Mouse (Mus musculus) CH12.LX (cell line): Measurements from ENCODE around the gene Wnt10b. TPM values are rescaled to one million over a fixed set of nuclear protein-coding genes. Genes with fewer than 3 reads are reported as not detected.

Experiments
- DNase-seq: peaks from one replicate; pipeline ENCODE4 v3.0.0-alpha.2; 2013; ENCODE audit errors: extremely low read depth
- H3K27ac ChIP-seq: 2 replicates; pipeline ENCODE4 v1.5.1; 2012; ENCODE audit warnings: low read depth, mild to moderate bottlenecking, control low read depth, moderate library complexity; ENCODE audit not compliant: insufficient read depth
- H3K27me3 ChIP-seq: replicated peaks from 2 replicates; pipeline ENCODE3; 2012; ENCODE audit warnings: inconsistent platforms
- H3K36me3 ChIP-seq, 2 experiments: replicated peaks in 1 of 2; 2 replicates each; pipeline versions ENCODE3 to v1.6.1; 2012; ENCODE audit warnings: inconsistent platforms in 1 of 2, low read length in 1 of 2, mild to moderate bottlenecking in 1 of 2, mixed read lengths in 1 of 2, moderate library complexity in 1 of 2; ENCODE audit not compliant: control insufficient read depth in 1 of 2, insufficient read depth in 1 of 2
- H3K4me1 ChIP-seq, 2 experiments: 2 replicates each; pipeline ENCODE4 v1.6.1; 2012; ENCODE audit warnings: inconsistent platforms in 1 of 2, moderate library complexity in 1 of 2; ENCODE audit not compliant: insufficient read depth in 2 of 2, control insufficient read depth in 1 of 2
- H3K4me2 ChIP-seq: 2 replicates; pipeline ENCODE4 v1.6.1; 2012; ENCODE audit warnings: low read depth, mild to moderate bottlenecking, control low read depth; ENCODE audit not compliant: poor library complexity, insufficient read depth, severe bottlenecking
- H3K4me3 ChIP-seq, 3 experiments: fragments of 150-350 bp in 1 of 3; sonication (generic) in 1 of 3; replicated peaks in 1 of 3; 2 replicates each; pipeline versions ENCODE3 to v1.5.1; 2011 to 2012; ENCODE audit warnings: low read depth in 2 of 3, low read length in 2 of 3, mild to moderate bottlenecking in 2 of 3, moderate library complexity in 2 of 3, control low read depth in 1 of 3, improper control_type of control experiment in 1 of 3, inconsistent platforms in 1 of 3, mixed read lengths in 1 of 3; ENCODE audit not compliant: poor library complexity in 1 of 3
- H3K79me2 ChIP-seq: replicated peaks from 2 replicates; pipeline ENCODE4 v1.6.1; 2012; ENCODE audit warnings: mild to moderate bottlenecking, moderate library complexity; ENCODE audit not compliant: control insufficient read depth, poor library complexity, insufficient read depth, severe bottlenecking; ENCODE audit errors: extremely low read depth
- H3K9ac ChIP-seq: 2 replicates; pipeline ENCODE4 v1.6.1; 2012; ENCODE audit warnings: low read depth, mild to moderate bottlenecking, control low read depth, moderate library complexity; ENCODE audit not compliant: insufficient read depth
- H3K9me3 ChIP-seq: replicated peaks from 2 replicates; pipeline ENCODE3; 2012; ENCODE audit warnings: low read length, inconsistent platforms, mixed read lengths
- BHLHE40 ChIP-seq: IDR thresholded peaks from 2 replicates; pipeline ENCODE4 v1.6.1; 2011; ENCODE audit warnings: mild to moderate bottlenecking, low read depth, low read length, improper control_type of control experiment
- CHD1 ChIP-seq: IDR thresholded peaks from 2 replicates; pipeline ENCODE4 v1.6.1; 2012; ENCODE audit warnings: low read depth, low read length, improper control_type of control experiment, inconsistent platforms
- CHD2 ChIP-seq: IDR thresholded peaks from 2 replicates; pipeline ENCODE4 v1.6.1; 2011; ENCODE audit warnings: low read length, improper control_type of control experiment
- CTCF ChIP-seq, 2 experiments: IDR thresholded peaks in 1 of 2; conservative IDR thresholded peaks in 1 of 2; 2 replicates each; pipeline ENCODE4 v1.5.1; 2011 to 2012; ENCODE audit warnings: low read depth in 2 of 2, low read length in 2 of 2, improper control_type of control experiment in 1 of 2, inconsistent platforms in 1 of 2, mild to moderate bottlenecking in 1 of 2, moderate library complexity in 1 of 2
- E2F4 ChIP-seq: IDR thresholded peaks from 2 replicates; pipeline ENCODE4 v1.6.1; 2011; ENCODE audit warnings: low read depth, low read length, improper control_type of control experiment; ENCODE audit not compliant: insufficient replicate concordance
- ELF1 ChIP-seq: IDR thresholded peaks from 2 replicates; pipeline ENCODE4 v1.6.1; 2014; ENCODE audit warnings: low read depth, mild to moderate bottlenecking, inconsistent platforms, low read length, improper control_type of control experiment
- GABPA ChIP-seq: IDR thresholded peaks from 2 replicates; pipeline ENCODE4 v1.6.1; 2012; ENCODE audit warnings: low read depth, low read length, improper control_type of control experiment, inconsistent platforms; ENCODE audit not compliant: insufficient replicate concordance
- IRF4 ChIP-seq: IDR thresholded peaks from 2 replicates; pipeline ENCODE4 v1.6.1; 2014; ENCODE audit warnings: low read depth, mild to moderate bottlenecking, inconsistent platforms, low read length, improper control_type of control experiment
- JUN ChIP-seq: IDR thresholded peaks from 2 replicates; pipeline ENCODE4 v1.6.1; 2011; ENCODE audit warnings: low read depth, mild to moderate bottlenecking, low read length, improper control_type of control experiment, moderate library complexity; ENCODE audit not compliant: insufficient read depth
- MAFK ChIP-seq: IDR thresholded peaks from 2 replicates; pipeline ENCODE4 v1.6.1; 2011; ENCODE audit warnings: low read length, improper control_type of control experiment; ENCODE audit not compliant: insufficient replicate concordance
- MAX ChIP-seq: IDR thresholded peaks from 2 replicates; pipeline ENCODE4 v1.6.1; 2011; ENCODE audit warnings: low read length, improper control_type of control experiment
- MAZ ChIP-seq: IDR thresholded peaks from 2 replicates; pipeline ENCODE4 v1.6.1; 2012; ENCODE audit warnings: low read depth, mild to moderate bottlenecking, inconsistent platforms, low read length, improper control_type of control experiment, moderate library complexity
- MEF2A ChIP-seq: IDR thresholded peaks from 2 replicates; pipeline ENCODE4 v1.6.1; 2014; ENCODE audit warnings: low read depth, mild to moderate bottlenecking, inconsistent platforms, low read length, improper control_type of control experiment, borderline replicate concordance
- NRF1 ChIP-seq: IDR thresholded peaks from 2 replicates; pipeline ENCODE4 v1.6.1; 2014; ENCODE audit warnings: low read depth, mild to moderate bottlenecking, inconsistent platforms, low read length, improper control_type of control experiment, moderate library complexity
- SMC3 ChIP-seq: IDR thresholded peaks from 2 replicates; pipeline ENCODE4 v1.6.1; 2011; ENCODE audit warnings: low read depth, low read length, improper control_type of control experiment
- TBP ChIP-seq: conservative IDR thresholded peaks from 2 replicates; pipeline ENCODE4 v1.6.1; 2011; ENCODE audit warnings: low read depth, low read length, improper control_type of control experiment
- TCF12 ChIP-seq: IDR thresholded peaks from 2 replicates; pipeline ENCODE4 v1.6.1; 2014; ENCODE audit warnings: low read depth, mild to moderate bottlenecking, inconsistent platforms, low read length, improper control_type of control experiment
- USF2 ChIP-seq: conservative IDR thresholded peaks from 2 replicates; pipeline ENCODE4 v1.6.1; 2011; ENCODE audit warnings: low read depth, low read length, improper control_type of control experiment
- ZC3H11A ChIP-seq: IDR thresholded peaks from 2 replicates; pipeline ENCODE4 v1.6.1; 2012; ENCODE audit warnings: low read depth, mild to moderate bottlenecking, inconsistent platforms, low read length, improper control_type of control experiment
- ZKSCAN1 ChIP-seq: IDR thresholded peaks from 2 replicates; pipeline ENCODE4 v1.6.1; 2012; ENCODE audit warnings: low read depth, inconsistent platforms, low read length, improper control_type of control experiment, borderline replicate concordance
- dilution Hi-C: fragments of 300-500 bp; cut with MboI; formaldehyde crosslinking; loops from 2 replicates; pipeline ENCODE4 v1.14.3; 2020; ENCODE audit warnings: low sequenced_read_pairs; ENCODE audit not compliant: extremely low pct_unique_long_range_greater_than_20kb, extremely low pct_ligation_motif_present
- in situ Hi-C: fragments of 300-500 bp; cut with MboI; formaldehyde crosslinking; loops from 3 replicates; pipeline ENCODE4 v1.14.3; 2019; ENCODE audit warnings: low sequenced_read_pairs, low pct_ligation_motif_present, low pct_unique_long_range_greater_than_20kb, mixed read lengths
- polyA plus RNA-seq: library from polyadenylated mRNA; unstranded; fragments of >175 nt; gene quantifications from 2 replicates; pipeline ENCODE4 v1.2.1, GENCODE M21; 2012; ENCODE audit warnings: low read depth; ENCODE audit not compliant: insufficient read length
- total RNA-seq, 2 experiments: library from RNA; depleted of rRNA; stranded (reverse); fragments of 300-350 nt in 1 of 2; fragments of >200 nt in 1 of 2; gene quantifications; 2 replicates each; pipeline ENCODE4 v1.2.3; 2012 to 2014

Gene Wnt10b
- total and polyA plus RNA-seq, 3 experiments: 25.4 to 64.4 (median 56.2) TPM

GRCm38 (mm10) chr15:98724441-98724840 is 53.5 kb downstream of the Wnt10b start:
- no peak for DNase-seq
- TF ChIP-seq SMC3 (no peak), NRF1 (no peak), JUN (no peak), E2F4 (no peak), CTCF (conservative IDR thresholded peaks at IDR 0.05 in 1 of 2, IDR thresholded peaks at IDR 0.05 in 1 of 2; ENCODE audit: low read depth in 2 of 2, low read length in 2 of 2) (no peak), ZKSCAN1 (no peak), MAZ (no peak), BHLHE40 (no peak), USF2 (no peak), CHD1 (no peak)
- TF ChIP-seq, all 38 proteins: peak for 0
- Histone ChIP-seq H3K9ac (no peak overlapping the region), H3K4me2 (no peak overlapping the region), H3K4me3 (no peak overlapping the region), H3K4me1 (peaks cover 3 to 4% of the 10 kb centered on the region in 2 experiments; a peak in 2 of 4 replicates), H3K79me2 (no peaks in the 10 kb centered on the region), H3K27ac (no peak overlapping the region), H3K27me3 (no peaks in the 10 kb centered on the region), H3K9me3 (no peaks in the 10 kb centered on the region), H3K36me3 (peaks cover 0 to 8% of the 10 kb centered on the region in 2 experiments)
- dilution Hi-C loops: no loop called here
- in situ Hi-C loops: loop anchor here (5.0 kb wide), 1 partner anchor 78 kb away; no protein-coding TSS in a partner anchor

- H3K27me3 ChIP-seq: no peaks in the 10 kb centered on the region
- in situ Hi-C loops (loop anchor here (5.0 kb wide), 1 partner anchor 79 kb away; no protein-coding TSS in a partner anchor), dilution Hi-C loops (no loop called here)
- TF ChIP-seq IRF4 (no peak), MEF2A (no peak), SMC3 (no peak), ELF1 (no peak), CTCF (conservative IDR thresholded peaks at IDR 0.05 in 1 of 2, IDR thresholded peaks at IDR 0.05 in 1 of 2; ENCODE audit: low read depth in 2 of 2, low read length in 2 of 2) (no peak), NRF1 (no peak), E2F4 (no peak), MAX (no peak), MAFK (no peak), USF2 (no peak), GABPA (no peak), TCF12 (no peak), TBP (no peak), ZC3H11A (no peak), CHD2 (no peak)
- H3K4me3 ChIP-seq: no peak overlapping the region
- no peak overlapping the region for H3K4me2 ChIP-seq
- no peaks in the 10 kb centered on the region for H3K79me2 ChIP-seq
- DNase-seq: no peak
- H3K36me3 ChIP-seq: peaks cover 0 to 8% of the 10 kb centered on the region in 2 experiments
- no peaks in the 10 kb centered on the region for H3K9me3 ChIP-seq
- H3K4me1 ChIP-seq: no peaks in the 10 kb centered on the region
- H3K9ac ChIP-seq: no peak overlapping the region
- no peak overlapping the region for H3K27ac ChIP-seq
These were observed 55.1 kb downstream of the Wnt10b start for GRCm38 (mm10) chr15:98722854-98723253.
